Mouse (Mus musculus): ENCODE data around the gene Dnah2. TPM values are rescaled to one million over a fixed set of nuclear protein-coding genes. Genes with fewer than 3 reads are reported as not detected.

Dnah2 gene
- total and polyA plus RNA-seq, 2 experiments from 2014 or later = 3.0 to 12.3 TPM

DNA sequence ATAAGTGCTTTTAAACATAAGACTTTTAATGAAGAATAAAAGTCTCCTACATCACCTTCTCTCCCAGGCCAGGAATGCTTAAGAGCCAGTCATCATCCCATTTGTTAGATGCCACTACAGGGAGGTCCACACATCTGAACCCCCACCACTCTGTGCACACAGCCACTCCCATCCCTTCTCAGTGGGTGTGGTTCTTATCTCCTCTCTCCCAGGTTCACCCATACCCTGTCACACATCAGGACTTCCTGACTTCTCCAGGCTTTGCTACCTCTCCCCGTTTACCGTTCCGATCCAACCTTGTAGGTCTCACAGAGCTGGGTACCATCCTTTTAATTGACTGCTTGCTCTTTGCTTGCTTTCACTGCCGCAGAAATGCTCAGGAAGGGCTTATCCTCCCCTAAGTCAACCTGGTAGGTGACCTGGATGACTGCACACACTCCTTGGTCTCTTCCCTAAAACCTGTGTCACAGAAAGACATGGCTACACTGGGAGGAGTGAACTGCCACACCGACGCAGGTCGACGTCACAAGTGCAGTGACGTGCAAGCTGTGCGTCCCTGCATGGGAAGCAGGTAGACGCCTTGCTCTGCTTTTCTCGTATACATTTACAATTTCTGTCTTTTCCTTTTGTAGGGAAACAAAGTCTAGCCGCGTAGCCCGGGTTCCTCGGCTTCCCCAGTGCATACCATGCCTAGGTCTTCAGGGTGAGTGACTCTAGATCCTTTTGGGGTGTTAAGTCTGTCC lies 175.5 kb downstream of the Dnah2 start:
- Histone ChIP-seq H3K4me3 (ENCODE audit: low read depth, low read length) (no peak overlapping the region), H3K4me2 (ENCODE audit: low read depth) (no peak overlapping the region), H3K9ac (no peak overlapping the region), H3K36me3 (ENCODE audit: insufficient read depth) (0 out of 2 replicates have a peak, but pooled peaks cover 4% of the 10 kb centered on the region), H3K4me1 (ENCODE audit: insufficient read depth) (peaks cover 21% of the 10 kb centered on the region), H3K27ac (ENCODE audit: low read depth, low read length) (peak overlapping the region; percentile 80; the same call in 1 of the 2 replicates), H3K27me3 (ENCODE audit: insufficient read depth, low read length) (no peaks in the 10 kb centered on the region), H3K9me3 (ENCODE audit: low read length) (no peaks in the 10 kb centered on the region)
- TF ChIP-seq CTCF (IDR thresholded peaks at IDR 0.05; ENCODE audit: low read depth) = no peak
- no peak for ATAC-seq
- no peak for DNase-seq
- WGBS = 91% methylated on average over 16 of the region's 16 CpGs

DNA sequence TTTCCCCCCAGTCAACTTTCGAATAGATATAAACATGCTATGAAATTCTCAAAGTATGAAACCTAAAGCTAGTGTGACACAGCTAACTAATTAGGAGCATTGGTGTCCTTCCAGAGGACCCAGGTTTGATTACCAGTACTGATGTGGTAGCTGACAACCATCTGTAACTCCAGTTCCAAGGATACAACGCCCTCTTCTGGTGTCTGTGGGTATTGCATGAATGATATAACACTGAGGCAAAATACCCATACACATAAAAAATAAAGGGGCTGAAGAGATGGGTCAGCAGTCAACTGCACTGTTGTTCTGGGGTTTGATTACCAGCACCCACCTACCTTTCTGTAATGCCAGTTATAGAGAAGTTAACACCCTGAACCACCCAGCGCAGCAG lies 176.1 kb downstream of the Dnah2 start:
- peak; percentile 64 for TF ChIP-seq CTCF (IDR thresholded peaks at IDR 0.05; ENCODE audit: low read depth)
- H3K4me2 ChIP-seq (ENCODE audit: low read depth) = peak overlapping the region; percentile 42
- H3K27ac ChIP-seq (ENCODE audit: low read depth, low read length) = peak overlapping the region; percentile 80; the same call in 1 of the 2 replicates
- ATAC-seq = no peak
- no peak overlapping the region for H3K4me3 ChIP-seq (ENCODE audit: low read depth, low read length)
- H3K9ac ChIP-seq = no peak overlapping the region
- H3K4me1 ChIP-seq (ENCODE audit: insufficient read depth) = peaks cover 21% of the 10 kb centered on the region
- no peaks in the 10 kb centered on the region for H3K27me3 ChIP-seq (ENCODE audit: insufficient read depth, low read length)
- no peaks in the 10 kb centered on the region for H3K9me3 ChIP-seq (ENCODE audit: low read length)
- WGBS = 62% methylated on average over 3 of the region's 3 CpGs
- 0 out of 2 replicates have a peak, but pooled peaks cover 4% of the 10 kb centered on the region for H3K36me3 ChIP-seq (ENCODE audit: insufficient read depth)
- no peak for DNase-seq

DNA sequence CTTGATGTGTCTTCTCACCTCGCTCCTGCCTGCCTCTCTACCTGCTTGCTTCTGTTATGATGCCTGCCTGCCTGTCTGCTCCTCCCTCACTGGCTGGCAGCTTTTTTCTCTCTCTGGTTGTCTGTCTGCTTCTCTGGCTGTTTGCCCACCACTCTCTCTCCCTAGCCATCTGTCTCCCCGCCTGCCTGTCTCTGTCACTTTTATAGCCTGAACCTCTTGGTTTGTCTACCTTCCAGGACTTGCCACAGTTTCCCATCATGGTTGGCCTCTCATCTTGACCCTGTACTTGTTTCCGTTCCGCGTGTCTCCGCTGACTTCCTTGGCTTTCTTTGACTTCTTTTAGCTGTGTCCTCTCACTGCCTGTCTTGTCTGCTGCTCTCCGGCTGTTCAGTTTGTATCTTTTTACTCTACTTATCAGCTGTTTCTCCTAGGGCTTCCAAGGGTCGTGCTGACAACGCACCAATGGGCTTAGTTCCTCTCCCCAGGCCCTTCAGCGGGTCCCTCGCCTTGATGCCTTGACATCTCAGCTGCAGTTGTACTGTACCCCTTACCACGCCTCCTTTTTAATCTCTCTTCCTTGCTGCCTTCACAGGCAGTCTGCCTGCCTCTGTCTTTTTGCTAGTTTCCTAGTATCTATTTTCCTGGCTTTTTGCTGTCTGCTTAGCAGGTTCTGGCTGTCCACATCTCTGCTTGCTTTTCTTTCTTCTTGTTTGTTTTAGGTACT lies 176.7 kb downstream of the Dnah2 start:
- TF ChIP-seq CTCF (IDR thresholded peaks at IDR 0.05; ENCODE audit: low read depth) = no peak
- peaks cover 21% of the 10 kb centered on the region for H3K4me1 ChIP-seq (ENCODE audit: insufficient read depth)
- peak overlapping the region; percentile 42 for H3K4me2 ChIP-seq (ENCODE audit: low read depth)
- no peaks in the 10 kb centered on the region for H3K27me3 ChIP-seq (ENCODE audit: insufficient read depth, low read length)
- 28% methylated on average over 12 of the region's 12 CpGs for WGBS
- ATAC-seq (0 out of 2 replicates have a peak, but pooled peaks have one; percentile 5), DNase-seq (peak; percentile 78)
- H3K27ac ChIP-seq (ENCODE audit: low read depth, low read length) = peak overlapping the region; percentile 80
- peak overlapping the region; percentile 18; the same call in 1 of the 2 replicates for H3K9ac ChIP-seq
- H3K4me3 ChIP-seq (ENCODE audit: low read depth, low read length) = no peak overlapping the region
- H3K9me3 ChIP-seq (ENCODE audit: low read length) = no peaks in the 10 kb centered on the region
- 0 out of 2 replicates have a peak, but pooled peaks cover 4% of the 10 kb centered on the region for H3K36me3 ChIP-seq (ENCODE audit: insufficient read depth)

DNA sequence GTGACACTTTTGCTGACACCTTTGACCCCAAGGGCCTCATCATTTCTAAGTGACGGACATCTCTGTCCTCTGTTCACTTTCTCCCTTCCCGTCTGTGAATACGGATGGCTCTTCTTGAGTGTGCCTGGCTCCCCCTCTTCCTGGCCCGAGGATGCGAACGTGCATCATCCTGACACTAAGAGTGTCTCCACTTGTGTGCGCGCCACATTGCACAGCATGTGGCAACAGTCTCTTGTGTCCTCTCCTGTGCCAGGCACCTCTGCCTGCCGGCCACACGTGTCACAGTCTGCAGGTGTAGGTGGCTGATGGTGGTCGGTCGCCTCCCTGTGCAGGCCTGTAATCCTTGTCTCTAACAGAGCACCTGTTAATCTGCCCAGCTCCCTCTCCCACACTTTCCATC lies 177.3 kb downstream of the Dnah2 start:
- Histone ChIP-seq H3K4me1 (ENCODE audit: insufficient read depth) (peaks cover 21% of the 10 kb centered on the region), H3K4me2 (ENCODE audit: low read depth) (peak overlapping the region; percentile 42), H3K4me3 (ENCODE audit: low read depth, low read length) (no peak overlapping the region), H3K27ac (ENCODE audit: low read depth, low read length) (peak overlapping the region; percentile 80), H3K36me3 (ENCODE audit: insufficient read depth) (0 out of 2 replicates have a peak, but pooled peaks cover 4% of the 10 kb centered on the region), H3K9me3 (ENCODE audit: low read length) (no peaks in the 10 kb centered on the region), H3K9ac (0 out of 2 replicates have a peak overlapping the region, but pooled peaks have one; percentile 22), H3K27me3 (ENCODE audit: insufficient read depth, low read length) (no peaks in the 10 kb centered on the region)
- no peak for TF ChIP-seq CTCF (IDR thresholded peaks at IDR 0.05; ENCODE audit: low read depth)
- DNase-seq (peak; percentile 39), ATAC-seq (no peak)
- WGBS = 30% methylated on average over 12 of the region's 12 CpGs

DNA sequence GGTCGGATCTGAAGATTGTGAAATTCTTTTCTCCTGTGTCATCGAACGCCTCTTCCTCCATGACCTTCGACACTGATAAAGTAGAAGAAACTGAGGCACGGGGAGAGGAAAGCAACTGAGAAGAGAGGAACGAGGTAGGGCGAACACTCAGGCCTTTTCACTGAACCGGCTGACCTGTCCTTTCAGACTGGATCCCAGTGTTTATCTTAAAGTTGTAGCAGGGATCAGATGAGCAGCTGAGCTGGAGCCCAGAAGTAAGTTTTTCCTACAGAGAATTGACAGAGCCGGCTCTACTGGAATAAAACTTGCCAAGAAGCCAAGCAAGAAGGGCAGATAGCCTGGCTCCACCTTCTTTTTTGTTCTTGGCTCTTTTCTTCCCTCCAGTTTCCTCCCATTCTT lies 178.1 kb downstream of the Dnah2 start:
- H3K4me3 ChIP-seq (ENCODE audit: low read depth, low read length) = peak overlapping the region; percentile 13; the same call in 1 of the 2 replicates
- 0 out of 2 replicates have a peak, but pooled peaks cover 4% of the 10 kb centered on the region for H3K36me3 ChIP-seq (ENCODE audit: insufficient read depth)
- H3K27ac ChIP-seq (ENCODE audit: low read depth, low read length) = peak overlapping the region; percentile 80
- peak overlapping the region; percentile 42 for H3K4me2 ChIP-seq (ENCODE audit: low read depth)
- WGBS = 22% methylated on average over 9 of the region's 9 CpGs
- H3K9ac ChIP-seq = peak overlapping the region; percentile 10; the same call in 1 of the 2 replicates
- H3K9me3 ChIP-seq (ENCODE audit: low read length) = no peaks in the 10 kb centered on the region
- ATAC-seq (no peak), DNase-seq (no peak)
- peaks cover 22% of the 10 kb centered on the region for H3K4me1 ChIP-seq (ENCODE audit: insufficient read depth)
- no peaks in the 10 kb centered on the region for H3K27me3 ChIP-seq (ENCODE audit: insufficient read depth, low read length)
- TF ChIP-seq CTCF (IDR thresholded peaks at IDR 0.05; ENCODE audit: low read depth) = no peak

Small RNA genes within 50 kb of the gene (microRNA-seq; reads per million reads assigned to microRNA genes)
- 0 reads per million in 2 experiments for gene Gm27493

Other genes with a start within 250 kb of the Dnah2 start
- 20.5 and 35.7 TPM in 2 replicates for gene Cntrob, start 225.3 kb downstream of the Dnah2 start, total RNA-seq (2014; rRNA removed)
- gene Cntrob, start 225.3 kb downstream of the Dnah2 start, polyA plus RNA-seq (2015; fragmentation: Nextera tagmentation; extraction: Ambion mirVana) = 12.1 and 13.0 TPM in 2 replicates
- gene Trappc1, start 225.1 kb downstream of the Dnah2 start, total RNA-seq (2014; rRNA removed) = 124 and 133 TPM in 2 replicates
- 149 and 178 TPM in 2 replicates for gene Trappc1, start 225.1 kb downstream of the Dnah2 start, polyA plus RNA-seq (2015; fragmentation: Nextera tagmentation; extraction: Ambion mirVana)
- 5.5 and 5.8 TPM in 2 replicates for gene Kcnab3, start 222.9 kb downstream of the Dnah2 start, total RNA-seq (2014; rRNA removed)
- 4.2 and 4.4 TPM in 2 replicates for gene Kcnab3, start 222.9 kb downstream of the Dnah2 start, polyA plus RNA-seq (2015; fragmentation: Nextera tagmentation; extraction: Ambion mirVana)
- 190 and 225 TPM in 2 replicates for gene Rnf227, start 208.6 kb downstream of the Dnah2 start, total RNA-seq (2014; rRNA removed)
- 200 and 231 TPM in 2 replicates for gene Rnf227, start 208.6 kb downstream of the Dnah2 start, polyA plus RNA-seq (2015; fragmentation: Nextera tagmentation; extraction: Ambion mirVana)
- gene Chd3, start 179.7 kb downstream of the Dnah2 start, total RNA-seq (2014; rRNA removed) = 356 and 381 TPM in 2 replicates
- gene Chd3, start 179.7 kb downstream of the Dnah2 start, polyA plus RNA-seq (2015; fragmentation: Nextera tagmentation; extraction: Ambion mirVana) = 55.3 and 74.7 TPM in 2 replicates
- 47.7 and 59.2 TPM in 2 replicates for gene Naa38, start 153.6 kb downstream of the Dnah2 start, total RNA-seq (2014; rRNA removed)
- 125 and 141 TPM in 2 replicates for gene Naa38, start 153.6 kb downstream of the Dnah2 start, polyA plus RNA-seq (2015; fragmentation: Nextera tagmentation; extraction: Ambion mirVana)
- 21.1 and 28.9 TPM in 2 replicates for gene Cyb5d1, start 153.5 kb downstream of the Dnah2 start, total RNA-seq (2014; rRNA removed)
- 17.0 and 24.2 TPM in 2 replicates for gene Cyb5d1, start 153.5 kb downstream of the Dnah2 start, polyA plus RNA-seq (2015; fragmentation: Nextera tagmentation; extraction: Ambion mirVana)
- 2.0 and 2.4 TPM in 2 replicates for gene Tmem88, start 150.9 kb downstream of the Dnah2 start, total RNA-seq (2014; rRNA removed)
- 6.8 and 7.7 TPM in 2 replicates for gene Tmem88, start 150.9 kb downstream of the Dnah2 start, polyA plus RNA-seq (2015; fragmentation: Nextera tagmentation; extraction: Ambion mirVana)
- 10.2 and 15.0 TPM in 2 replicates for gene Kdm6b, start 135.4 kb downstream of the Dnah2 start, total RNA-seq (2014; rRNA removed)
- gene Kdm6b, start 135.4 kb downstream of the Dnah2 start, polyA plus RNA-seq (2015; fragmentation: Nextera tagmentation; extraction: Ambion mirVana) = 18.1 and 30.2 TPM in 2 replicates
- gene Efnb3, start 11.1 kb upstream of the Dnah2 start, total RNA-seq (2014; rRNA removed) = 137 and 184 TPM in 2 replicates
- 149 and 171 TPM in 2 replicates for gene Efnb3, start 11.1 kb upstream of the Dnah2 start, polyA plus RNA-seq (2015; fragmentation: Nextera tagmentation; extraction: Ambion mirVana)
- 10.5 and 13.1 TPM in 2 replicates for gene Wrap53, start 31.1 kb upstream of the Dnah2 start, total RNA-seq (2014; rRNA removed)
- gene Wrap53, start 31.1 kb upstream of the Dnah2 start, polyA plus RNA-seq (2015; fragmentation: Nextera tagmentation; extraction: Ambion mirVana) = 14.6 and 17.3 TPM in 2 replicates
- gene Trp53, start 31.2 kb upstream of the Dnah2 start, total RNA-seq (2014; rRNA removed) = 40.1 and 43.1 TPM in 2 replicates
- 52.4 and 59.8 TPM in 2 replicates for gene Trp53, start 31.2 kb upstream of the Dnah2 start, polyA plus RNA-seq (2015; fragmentation: Nextera tagmentation; extraction: Ambion mirVana)
- gene Atp1b2, start 56.8 kb upstream of the Dnah2 start, total RNA-seq (2014; rRNA removed) = 38.9 and 74.0 TPM in 2 replicates
- gene Atp1b2, start 56.8 kb upstream of the Dnah2 start, polyA plus RNA-seq (2015; fragmentation: Nextera tagmentation; extraction: Ambion mirVana) = 83.2 and 106 TPM in 2 replicates
- gene Shbg, start 68.8 kb upstream of the Dnah2 start, total RNA-seq (2014; rRNA removed) = not detected in 2 replicates
- not detected in 2 replicates for gene Shbg, start 68.8 kb upstream of the Dnah2 start, polyA plus RNA-seq (2015; fragmentation: Nextera tagmentation; extraction: Ambion mirVana)
- 8.6 and 18.9 TPM in 2 replicates for gene Sat2, start 72.9 kb upstream of the Dnah2 start, total RNA-seq (2014; rRNA removed)
- gene Sat2, start 72.9 kb upstream of the Dnah2 start, polyA plus RNA-seq (2015; fragmentation: Nextera tagmentation; extraction: Ambion mirVana) = 27.3 and 28.0 TPM in 2 replicates
- 83.9 and 94.5 TPM in 2 replicates for gene Fxr2, start 83.9 kb upstream of the Dnah2 start, total RNA-seq (2014; rRNA removed)
- 23.1 and 25.2 TPM in 2 replicates for gene Fxr2, start 83.9 kb upstream of the Dnah2 start, polyA plus RNA-seq (2015; fragmentation: Nextera tagmentation; extraction: Ambion mirVana)
- not detected in 2 replicates for gene Sox15, start 106.2 kb upstream of the Dnah2 start, total RNA-seq (2014; rRNA removed)
- gene Sox15, start 106.2 kb upstream of the Dnah2 start, polyA plus RNA-seq (2015; fragmentation: Nextera tagmentation; extraction: Ambion mirVana) = not detected in 2 replicates
- 158 and 214 TPM in 2 replicates for gene Mpdu1, start 113.5 kb upstream of the Dnah2 start, total RNA-seq (2014; rRNA removed)
- gene Mpdu1, start 113.5 kb upstream of the Dnah2 start, polyA plus RNA-seq (2015; fragmentation: Nextera tagmentation; extraction: Ambion mirVana) = 118 and 122 TPM in 2 replicates
- gene Cd68, start 117.0 kb upstream of the Dnah2 start, total RNA-seq (2014; rRNA removed) = 6.4 and 7.7 TPM in 2 replicates
- gene Cd68, start 117.0 kb upstream of the Dnah2 start, polyA plus RNA-seq (2015; fragmentation: Nextera tagmentation; extraction: Ambion mirVana) = 16.0 and 16.3 TPM in 2 replicates
- gene Eif4a1, start 123.3 kb upstream of the Dnah2 start, total RNA-seq (2014; rRNA removed) = 1,003 and 1,045 TPM in 2 replicates
- 614 and 772 TPM in 2 replicates for gene Eif4a1, start 123.3 kb upstream of the Dnah2 start, polyA plus RNA-seq (2015; fragmentation: Nextera tagmentation; extraction: Ambion mirVana)
- 79.2 and 82.4 TPM in 2 replicates for gene Senp3, start 133.0 kb upstream of the Dnah2 start, total RNA-seq (2014; rRNA removed)
- 60.6 and 77.6 TPM in 2 replicates for gene Senp3, start 133.0 kb upstream of the Dnah2 start, polyA plus RNA-seq (2015; fragmentation: Nextera tagmentation; extraction: Ambion mirVana)
- 1.3 TPM in 1 of 2 replicates, not detected in the other for gene Tnfsf13, start 136.7 kb upstream of the Dnah2 start, total RNA-seq (2014; rRNA removed)
- gene Tnfsf13, start 136.7 kb upstream of the Dnah2 start, polyA plus RNA-seq (2015; fragmentation: Nextera tagmentation; extraction: Ambion mirVana) = 0.48 and 0.61 TPM in 2 replicates
- 3.3 and 6.7 TPM in 2 replicates for gene Tnfsf12, start 146.7 kb upstream of the Dnah2 start, total RNA-seq (2014; rRNA removed)
- 4.3 and 7.4 TPM in 2 replicates for gene Tnfsf12, start 146.7 kb upstream of the Dnah2 start, polyA plus RNA-seq (2015; fragmentation: Nextera tagmentation; extraction: Ambion mirVana)
- 0.95 and 4.4 TPM in 2 replicates for gene Tnfsfm13, start 147.0 kb upstream of the Dnah2 start, total RNA-seq (2014; rRNA removed)
- 1.4 and 2.1 TPM in 2 replicates for gene Tnfsfm13, start 147.0 kb upstream of the Dnah2 start, polyA plus RNA-seq (2015; fragmentation: Nextera tagmentation; extraction: Ambion mirVana)
- gene Polr2a, start 209.5 kb upstream of the Dnah2 start, total RNA-seq (2014; rRNA removed) = 11.1 and 20.5 TPM in 2 replicates
- 9.1 and 10.0 TPM in 2 replicates for gene Polr2a, start 209.5 kb upstream of the Dnah2 start, polyA plus RNA-seq (2015; fragmentation: Nextera tagmentation; extraction: Ambion mirVana)
- gene Slc35g3, start 212.9 kb upstream of the Dnah2 start, total RNA-seq (2014; rRNA removed) = not detected in 2 replicates
- gene Slc35g3, start 212.9 kb upstream of the Dnah2 start, polyA plus RNA-seq (2015; fragmentation: Nextera tagmentation; extraction: Ambion mirVana) = 0.21 TPM in 1 of 2 replicates, not detected in the other
- gene Zbtb4, start 216.8 kb upstream of the Dnah2 start, total RNA-seq (2014; rRNA removed) = 20.3 and 22.9 TPM in 2 replicates
- 2.1 and 2.7 TPM in 2 replicates for gene Zbtb4, start 216.8 kb upstream of the Dnah2 start, polyA plus RNA-seq (2015; fragmentation: Nextera tagmentation; extraction: Ambion mirVana)
- 0.33 and 3.8 TPM in 2 replicates for gene Chrnb1, start 246.8 kb upstream of the Dnah2 start, total RNA-seq (2014; rRNA removed)
- gene Chrnb1, start 246.8 kb upstream of the Dnah2 start, polyA plus RNA-seq (2015; fragmentation: Nextera tagmentation; extraction: Ambion mirVana) = 0.69 and 1.2 TPM in 2 replicates